Mouse (Mus musculus) embryonic stem cell, embryonic (primary cell): ENCODE data around the gene Atad2b.

ENCODE experiments used
- CTCF ChIA-PET, 4 experiments: fragments of 300-600 bp in 2 of 4; fragments of 350-600 bp in 2 of 4; sonication (Branson Sonifier 250); formaldehyde crosslinking; loops; one replicate each; lab custom pipeline; 2022; ENCODE audit warnings: inconsistent platforms in 2 of 4; lab: Charles Lee
- POLR2A ChIA-PET, 4 experiments: fragments of 300-600 bp in 2 of 4; fragments of 350-600 bp in 2 of 4; sonication (Branson Sonifier 250); formaldehyde crosslinking; loops; one replicate each; lab custom pipeline; 2022; ENCODE audit warnings: antibody characterized with exemption in 4 of 4, inconsistent platforms in 1 of 4; lab: Charles Lee

The Atad2b gene

DNA sequence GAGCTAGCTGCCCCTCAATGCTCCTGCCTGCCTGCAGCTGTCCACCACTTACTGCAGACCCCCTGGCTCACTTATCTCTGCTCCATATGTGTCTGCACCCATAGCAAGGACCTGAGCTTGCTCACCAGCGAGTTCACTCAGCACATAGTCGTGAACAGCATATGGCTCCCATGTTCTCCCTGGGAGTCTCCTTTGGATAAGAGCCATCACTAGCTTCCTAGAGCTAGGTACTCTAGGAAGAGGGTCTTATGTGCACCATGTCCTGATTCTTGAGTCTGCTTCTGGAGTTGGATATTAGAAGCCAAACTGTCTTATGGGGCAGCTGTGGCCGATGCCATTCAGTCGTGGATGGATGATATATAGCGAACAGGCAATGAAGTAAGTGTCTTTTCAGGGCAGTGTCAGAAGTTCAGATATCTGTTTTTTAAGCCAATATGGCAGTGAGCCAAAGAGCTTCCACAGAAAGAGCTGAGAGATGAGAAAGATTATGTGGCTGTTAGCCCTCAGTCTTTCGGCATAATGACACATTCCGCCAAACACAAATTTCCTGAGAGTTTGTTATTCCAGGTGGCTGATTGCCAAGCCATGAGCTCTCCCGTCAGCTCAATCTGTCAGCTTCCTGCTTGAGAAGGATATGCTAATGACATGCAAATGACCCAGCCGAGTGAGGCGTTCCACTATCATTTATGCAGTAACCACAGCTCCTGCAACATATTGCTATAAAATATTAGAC lies 170.8 kb downstream of the Atad2b start:
- ChIA-PET CTCF (no interaction called here), POLR2A (interaction anchor here in 1 of 4 experiments (1.0 kb wide), 1 partner anchor 20 kb away, joined by 3 read pairs; no protein-coding TSS in a partner anchor)

DNA sequence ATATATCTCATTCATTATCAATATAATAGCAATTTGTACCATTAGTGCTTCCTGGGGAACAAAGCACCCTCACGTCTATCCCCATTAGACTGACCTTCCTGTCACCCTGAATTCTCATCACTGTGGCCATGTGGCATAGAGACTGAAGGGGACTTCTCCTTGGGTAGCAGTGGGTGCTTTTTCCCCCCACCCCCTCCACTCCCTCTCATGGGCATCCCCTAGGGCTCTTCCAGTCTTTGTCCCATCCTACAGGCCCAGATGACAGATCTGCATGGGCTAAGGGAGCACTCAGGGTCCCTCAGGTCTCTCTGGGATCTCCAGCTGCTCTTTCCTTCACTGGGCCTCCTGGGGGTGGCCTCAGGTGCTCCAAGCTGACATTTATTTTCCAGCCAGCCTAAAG lies 171.5 kb downstream of the Atad2b start:
- CTCF ChIA-PET, result no interaction called here
- POLR2A ChIA-PET, result no interaction called here
